Mouse (Mus musculus) MEL (cell line): ENCODE data around the gene Padi4.

Experiments used
- CTCF ChIP-seq, 3 experiments: IDR thresholded peaks in 2 of 3; conservative IDR thresholded peaks in 1 of 3; 2 replicates each; pipeline ENCODE4 v1.5.1; 2011 to 2012; ENCODE audit warnings: low read length in 3 of 3, low read depth in 2 of 3, mild to moderate bottlenecking in 2 of 3, improper control_type of control experiment in 1 of 3, inconsistent platforms in 1 of 3, mixed read lengths in 1 of 3, moderate library complexity in 1 of 3; ENCODE audit not compliant: control insufficient read depth in 1 of 3, insufficient read depth in 1 of 3, poor library complexity in 1 of 3, severe bottlenecking in 1 of 3
- ZMIZ1 ChIP-seq: IDR thresholded peaks from 2 replicates; pipeline ENCODE4 v1.6.1; 2012; ENCODE audit warnings: low read depth, mild to moderate bottlenecking, inconsistent platforms, low read length, improper control_type of control experiment, moderate library complexity

- no peak for TF ChIP-seq CTCF (IDR thresholded peaks at IDR 0.05 in 2 of 3, conservative IDR thresholded peaks at IDR 0.05 in 1 of 3; ENCODE audit: control insufficient read depth in 1 of 3, insufficient read depth in 1 of 3, low read depth in 2 of 3, low read length in 3 of 3, poor library complexity in 1 of 3, severe bottlenecking in 1 of 3)
- TF ChIP-seq ZMIZ1: no peak
These were observed 26.1 kb downstream of the Padi4 start for GRCm38 (mm10) chr4:140747978-140748377.
